Mouse (Mus musculus): ENCODE data around the gene Xrcc2. TPM values are rescaled to one million over a fixed set of nuclear protein-coding genes. Genes with fewer than 3 reads are reported as not detected.
A peak's percentile ranks its signal among the peaks of the same experiment; 100 is the strongest.
"Not testable (repeated sequence)": the region's sequence is repeated elsewhere in the genome, so short reads cannot be mapped to it uniquely, and the experiment has no call there.

The Xrcc2 gene
- polyA plus RNA-seq, 1 experiment from 2014 or later, result 2.7 TPM

DNA sequence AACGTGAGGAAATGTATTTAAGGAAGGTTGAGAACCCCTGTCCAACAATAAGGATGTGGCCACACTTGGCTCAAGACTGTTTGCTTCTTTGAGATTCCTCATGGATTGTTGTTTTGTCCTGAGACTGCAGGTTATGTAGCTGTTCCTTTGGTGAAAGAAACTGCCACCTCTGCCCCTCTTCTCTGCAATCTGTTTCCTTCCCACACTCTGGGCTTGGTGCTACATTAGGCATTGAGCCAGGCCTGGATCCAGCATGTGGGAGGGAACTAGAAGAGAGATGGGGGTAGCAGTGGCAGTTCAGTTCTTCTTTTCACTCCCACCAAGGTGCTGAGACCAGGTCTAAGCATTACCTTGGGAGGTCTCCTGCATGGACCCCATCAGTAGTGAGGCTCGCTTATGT lies 30.2 kb upstream of the Xrcc2 start:
- no peak for ATAC-seq (ENCODE audit: low read depth)
- WGBS (ENCODE audit: insufficient replicate concordance), result 42% methylated on average over 2 of the region's 2 CpGs

DNA sequence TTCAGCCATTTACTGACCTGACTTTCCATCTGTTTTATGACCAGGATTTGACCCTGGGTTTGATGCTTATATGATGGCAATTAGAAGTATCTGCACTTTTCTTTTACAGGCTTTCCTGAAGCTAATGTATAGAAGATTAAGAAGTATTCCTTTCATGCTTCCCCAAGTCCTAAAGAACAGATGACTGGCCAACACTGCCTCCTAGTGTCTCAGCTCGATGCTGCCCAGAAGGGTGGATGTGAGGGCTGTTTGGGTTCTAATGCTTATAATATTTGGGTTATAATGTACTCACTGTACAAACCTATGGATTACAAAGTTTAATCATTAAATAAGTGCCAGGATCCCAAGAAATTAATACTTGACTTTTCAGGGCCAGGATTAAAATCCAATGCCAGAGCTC lies 28.7 kb upstream of the Xrcc2 start:
- Histone ChIP-seq H3K27me3 (ENCODE audit: control insufficient read depth, insufficient read depth, low read depth, low read length) (no peaks in the 10 kb centered on the region), H3K36me3 (ENCODE audit: control insufficient read depth, insufficient read depth) (no peaks in the 10 kb centered on the region), H3K9me3 (replicated peaks; ENCODE audit: control insufficient read depth, low read length) (no peaks in the 10 kb centered on the region), H3K9ac (ENCODE audit: low read depth, low read length) (no peak overlapping the region), H3K27ac (ENCODE audit: low read length) (no peak overlapping the region), H3K4me3 (ENCODE audit: low read depth, low read length) (no peak overlapping the region), H3K4me1 (ENCODE audit: control insufficient read depth, low read depth, low read length) (no peaks in the 10 kb centered on the region), H3K4me2 (ENCODE audit: low read depth, low read length) (no peak overlapping the region)
- ATAC-seq (ENCODE audit: low read depth), result no peak
- 6% methylated on average over 1 of the region's 1 CpGs for WGBS (ENCODE audit: insufficient replicate concordance)

More for the DNA sequence above, 30.2 kb upstream of the Xrcc2 start:
- no peak overlapping the region for H3K4me3 ChIP-seq (ENCODE audit: low read depth, low read length)
- no peaks in the 10 kb centered on the region for H3K27me3 ChIP-seq (ENCODE audit: control insufficient read depth, insufficient read depth, low read depth, low read length)
- H3K27ac ChIP-seq (ENCODE audit: low read length), result no peak overlapping the region
- H3K9ac ChIP-seq (ENCODE audit: low read depth, low read length), result no peak overlapping the region
- H3K4me1 ChIP-seq (ENCODE audit: control insufficient read depth, low read depth, low read length), result no peaks in the 10 kb centered on the region
- no peak overlapping the region for H3K4me2 ChIP-seq (ENCODE audit: low read depth, low read length)
- no peaks in the 10 kb centered on the region for H3K9me3 ChIP-seq (replicated peaks; ENCODE audit: control insufficient read depth, low read length)
- H3K36me3 ChIP-seq (ENCODE audit: control insufficient read depth, insufficient read depth), result no peaks in the 10 kb centered on the region

DNA sequence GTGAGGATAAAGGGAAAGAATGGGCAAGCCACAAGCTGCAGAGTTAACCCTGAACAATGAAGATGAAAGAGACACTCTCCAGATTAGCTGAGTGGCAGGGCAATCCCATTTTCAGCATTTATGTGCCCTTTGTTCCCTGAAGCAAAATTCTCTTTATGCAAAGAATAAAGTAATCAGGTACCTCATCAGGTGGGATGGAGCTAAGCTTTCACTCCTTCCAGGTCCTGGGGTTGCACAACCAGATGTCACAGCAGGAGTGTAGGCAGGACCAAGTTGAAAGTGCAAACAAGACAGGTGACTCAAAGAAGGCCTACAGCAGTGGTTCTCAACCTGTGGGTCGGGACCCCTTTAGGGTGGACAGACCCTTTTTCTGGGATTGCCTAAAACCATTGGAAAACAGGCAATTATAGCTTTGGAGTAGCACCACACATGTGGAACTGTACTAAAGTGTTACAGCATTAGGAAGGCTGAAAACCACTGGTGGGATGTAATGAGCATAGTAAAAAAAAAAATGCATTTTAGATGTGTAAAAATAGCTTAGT lies 18.6 kb upstream of the Xrcc2 start:
- H3K36me3 ChIP-seq (ENCODE audit: control insufficient read depth, insufficient read depth), result no peaks in the 10 kb centered on the region

DNA sequence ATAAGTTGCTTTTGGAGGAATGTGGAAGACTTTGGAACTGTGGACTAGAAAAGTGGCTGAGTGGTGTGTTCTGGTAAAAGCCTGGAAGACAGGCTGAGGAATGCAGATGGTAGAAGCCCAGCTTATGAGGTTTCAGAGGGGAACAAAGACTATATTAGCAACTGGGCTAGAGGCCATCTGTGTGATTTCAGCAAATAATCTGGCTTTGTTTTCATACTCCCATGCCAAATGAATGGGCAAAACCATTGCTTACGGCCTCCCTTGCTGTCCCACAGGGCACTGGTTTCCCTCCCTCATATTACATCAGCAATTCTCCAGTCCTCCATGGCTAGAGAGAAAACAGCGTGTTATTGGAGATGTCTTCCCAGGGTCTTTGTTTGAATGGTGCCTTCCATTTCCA lies 17.4 kb upstream of the Xrcc2 start:
- no peaks in the 10 kb centered on the region for H3K36me3 ChIP-seq (ENCODE audit: control insufficient read depth, insufficient read depth)
- H3K4me1 ChIP-seq (ENCODE audit: control insufficient read depth, low read depth, low read length), result no peaks in the 10 kb centered on the region
- no peak overlapping the region for H3K27ac ChIP-seq (ENCODE audit: low read length)
- H3K9ac ChIP-seq (ENCODE audit: low read depth, low read length), result no peak overlapping the region
- no peak overlapping the region for H3K4me3 ChIP-seq (ENCODE audit: low read depth, low read length)
- ATAC-seq (ENCODE audit: low read depth), result no peak
- WGBS (ENCODE audit: insufficient replicate concordance), result 51% methylated on average over 2 of the region's 2 CpGs
- H3K27me3 ChIP-seq (ENCODE audit: control insufficient read depth, insufficient read depth, low read depth, low read length), result no peaks in the 10 kb centered on the region
- H3K4me2 ChIP-seq (ENCODE audit: low read depth, low read length), result no peak overlapping the region
- no peaks in the 10 kb centered on the region for H3K9me3 ChIP-seq (replicated peaks; ENCODE audit: control insufficient read depth, low read length)

More for the DNA sequence above, 18.6 kb upstream of the Xrcc2 start:
- no peak overlapping the region for H3K9ac ChIP-seq (ENCODE audit: low read depth, low read length)
- H3K4me1 ChIP-seq (ENCODE audit: control insufficient read depth, low read depth, low read length), result no peaks in the 10 kb centered on the region
- H3K4me2 ChIP-seq (ENCODE audit: low read depth, low read length), result no peak overlapping the region
- H3K27me3 ChIP-seq (ENCODE audit: control insufficient read depth, insufficient read depth, low read depth, low read length), result no peaks in the 10 kb centered on the region
- 11% methylated on average over 1 of the region's 1 CpGs for WGBS (ENCODE audit: insufficient replicate concordance)
- ATAC-seq (ENCODE audit: low read depth), result no peak
- no peak overlapping the region for H3K27ac ChIP-seq (ENCODE audit: low read length)
- no peaks in the 10 kb centered on the region for H3K9me3 ChIP-seq (replicated peaks; ENCODE audit: control insufficient read depth, low read length)
- no peak overlapping the region for H3K4me3 ChIP-seq (ENCODE audit: low read depth, low read length)

DNA sequence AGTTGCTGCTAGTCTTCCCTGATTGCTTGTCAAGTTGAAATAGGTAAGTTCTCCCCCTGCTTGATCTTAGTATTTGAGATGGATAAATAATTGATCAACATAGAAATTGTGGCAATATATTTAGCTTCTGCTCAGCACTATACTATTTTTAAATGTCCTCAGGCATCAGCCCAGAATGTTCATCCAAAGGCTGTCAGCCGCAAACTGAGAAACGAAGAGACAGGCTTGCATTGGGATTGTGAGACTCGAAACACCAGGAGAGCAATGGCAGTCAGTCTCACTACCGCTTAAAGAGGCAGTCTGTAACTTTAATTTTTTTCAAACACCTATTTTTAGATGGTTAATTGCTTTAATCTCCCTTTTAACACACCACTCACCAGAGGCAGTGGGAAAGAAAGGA lies 13.8 kb upstream of the Xrcc2 start:
- Histone ChIP-seq H3K4me2 (ENCODE audit: low read depth, low read length) (no peak overlapping the region), H3K4me1 (ENCODE audit: control insufficient read depth, low read depth, low read length) (no peaks in the 10 kb centered on the region), H3K27ac (ENCODE audit: low read length) (no peak overlapping the region), H3K9ac (ENCODE audit: low read depth, low read length) (no peak overlapping the region), H3K4me3 (ENCODE audit: low read depth, low read length) (no peak overlapping the region), H3K27me3 (ENCODE audit: control insufficient read depth, insufficient read depth, low read depth, low read length) (no peaks in the 10 kb centered on the region), H3K9me3 (replicated peaks; ENCODE audit: control insufficient read depth, low read length) (no peaks in the 10 kb centered on the region), H3K36me3 (ENCODE audit: control insufficient read depth, insufficient read depth) (no peaks in the 10 kb centered on the region)
- ATAC-seq (ENCODE audit: low read depth), result no peak
- WGBS (ENCODE audit: insufficient replicate concordance), result 72% methylated on average over 4 of the region's 4 CpGs

DNA sequence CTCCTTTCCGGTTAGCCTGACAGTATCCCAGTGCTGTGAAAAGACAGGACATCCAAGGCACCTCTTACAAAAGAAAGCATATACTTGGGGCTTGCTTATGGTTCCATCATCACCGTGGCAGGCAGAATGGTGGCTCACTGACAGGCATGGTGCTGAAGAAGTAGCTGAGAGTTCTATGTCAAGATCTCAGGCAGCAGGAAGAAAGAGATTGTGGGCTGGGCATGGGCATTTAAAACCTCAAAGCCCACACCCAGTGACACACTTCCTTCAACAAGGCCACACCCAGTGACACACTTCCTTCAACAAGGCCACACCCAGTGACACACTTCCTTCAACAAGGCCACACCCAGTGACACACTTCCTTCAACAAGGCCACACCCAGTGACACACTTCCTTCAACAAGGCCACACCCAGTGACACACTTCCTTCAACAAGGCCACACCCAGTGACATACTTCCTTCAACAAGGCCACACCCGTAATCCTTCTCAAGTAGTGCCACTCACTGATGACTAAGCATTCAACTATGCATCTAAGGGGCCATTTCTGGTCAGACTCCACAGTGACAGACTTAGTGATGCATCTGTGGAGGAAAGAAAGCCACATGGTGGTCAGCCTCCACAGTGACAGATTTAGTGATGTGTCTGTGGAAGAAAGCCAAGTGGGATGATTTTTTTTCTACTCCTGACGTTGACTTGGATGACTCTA lies 7.5 kb upstream of the Xrcc2 start:
- not testable (repeated sequence) for ATAC-seq (ENCODE audit: low read depth); H3K4me1 ChIP-seq (ENCODE audit: control insufficient read depth, low read depth, low read length)
- WGBS (ENCODE audit: insufficient replicate concordance), result 77% methylated on average over 4 of the region's 4 CpGs

DNA sequence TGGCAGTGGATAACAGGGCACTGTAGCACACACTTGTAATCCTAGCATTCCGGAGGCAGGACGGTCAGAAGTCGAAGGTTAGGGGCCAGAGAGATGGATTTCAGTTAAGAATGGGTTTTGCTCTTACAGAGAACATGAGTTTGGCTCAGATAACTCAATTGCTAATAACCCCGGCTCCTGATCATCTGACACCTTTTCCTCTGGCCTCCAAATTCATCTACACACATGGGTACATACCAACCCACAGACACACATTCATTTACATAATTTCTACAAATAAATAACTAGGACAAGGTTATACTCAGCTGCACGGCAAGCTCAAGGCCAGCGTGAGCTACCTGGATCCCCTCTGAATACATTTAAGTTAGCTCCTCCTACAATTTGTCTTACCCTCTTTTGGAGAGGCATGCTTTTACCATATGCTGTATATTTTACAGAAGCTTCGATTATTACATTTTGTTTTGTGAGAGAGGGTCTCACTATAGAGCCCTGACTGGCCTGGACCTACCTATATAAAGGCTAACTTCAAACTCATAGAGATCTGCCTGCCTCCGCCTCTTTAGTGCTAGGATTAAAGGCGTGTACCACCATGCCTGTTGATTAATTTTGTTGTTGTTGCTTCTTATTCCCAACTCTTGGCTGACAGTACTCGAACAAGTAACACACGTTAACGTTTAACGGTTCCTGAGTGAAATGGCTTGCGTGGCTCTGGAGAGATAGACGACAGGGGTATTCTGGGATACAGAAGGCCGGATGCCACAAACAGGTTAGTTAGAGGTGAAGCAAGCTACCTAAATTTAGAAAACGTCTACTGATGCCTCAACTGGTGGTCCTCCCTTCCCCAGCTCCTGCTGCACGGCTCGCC lies 691 bp downstream of the Xrcc2 start:
- Histone ChIP-seq H3K4me1 (ENCODE audit: control insufficient read depth, low read depth, low read length) (peaks cover 7% of the 10 kb centered on the region), H3K4me2 (ENCODE audit: low read depth, low read length) (peak overlapping the region; percentile 86), H3K27me3 (ENCODE audit: control insufficient read depth, insufficient read depth, low read depth, low read length) (no peaks in the 10 kb centered on the region), H3K36me3 (ENCODE audit: control insufficient read depth, insufficient read depth) (no peaks in the 10 kb centered on the region), H3K9ac (ENCODE audit: low read depth, low read length) (peak overlapping the region; percentile 87), H3K27ac (ENCODE audit: low read length) (peak overlapping the region; percentile 74), H3K9me3 (replicated peaks; ENCODE audit: control insufficient read depth, low read length) (no peaks in the 10 kb centered on the region), H3K4me3 (ENCODE audit: low read depth, low read length) (peak overlapping the region; percentile 88)
- WGBS (ENCODE audit: insufficient replicate concordance), result 15% methylated on average over 19 of the region's 19 CpGs
- peak; percentile 28 for ATAC-seq (ENCODE audit: low read depth)

More for the DNA sequence above, 7.5 kb upstream of the Xrcc2 start:
- H3K4me2 ChIP-seq (ENCODE audit: low read depth, low read length); H3K27ac ChIP-seq (ENCODE audit: low read length); H3K36me3 ChIP-seq (ENCODE audit: control insufficient read depth, insufficient read depth); H3K4me3 ChIP-seq (ENCODE audit: low read depth, low read length); H3K9ac ChIP-seq (ENCODE audit: low read depth, low read length); H3K9me3 ChIP-seq (replicated peaks; ENCODE audit: control insufficient read depth, low read length); H3K27me3 ChIP-seq (ENCODE audit: control insufficient read depth, insufficient read depth, low read depth, low read length): not testable (repeated sequence)

DNA sequence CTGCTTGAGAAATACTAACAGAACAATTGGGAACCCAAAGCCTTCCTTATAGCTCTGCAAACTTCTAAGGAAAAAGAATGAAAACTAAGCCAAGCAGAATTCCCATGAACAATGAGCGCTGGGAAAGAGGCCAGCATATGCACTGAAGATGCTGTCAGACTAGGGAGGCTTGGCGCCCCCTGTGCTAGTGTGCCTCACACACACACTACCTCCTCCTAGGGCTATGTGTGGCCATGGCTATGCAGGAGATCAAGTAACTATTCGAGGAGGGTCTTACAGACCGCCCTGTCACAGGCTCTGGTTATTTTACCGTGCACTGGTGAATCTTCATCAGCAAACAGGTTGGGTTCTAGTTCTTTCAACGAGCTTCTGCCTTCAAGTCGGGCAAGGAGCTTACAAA lies 7.7 kb downstream of the Xrcc2 start:
- WGBS (ENCODE audit: insufficient replicate concordance), result 73% methylated on average over 7 of the region's 7 CpGs
- Histone ChIP-seq H3K9ac (ENCODE audit: low read depth, low read length) (no peak overlapping the region), H3K27ac (ENCODE audit: low read length) (no peak overlapping the region), H3K4me1 (ENCODE audit: control insufficient read depth, low read depth, low read length) (no peaks in the 10 kb centered on the region), H3K9me3 (replicated peaks; ENCODE audit: control insufficient read depth, low read length) (no peaks in the 10 kb centered on the region), H3K36me3 (ENCODE audit: control insufficient read depth, insufficient read depth) (no peaks in the 10 kb centered on the region), H3K4me2 (ENCODE audit: low read depth, low read length) (no peak overlapping the region), H3K27me3 (ENCODE audit: control insufficient read depth, insufficient read depth, low read depth, low read length) (no peaks in the 10 kb centered on the region), H3K4me3 (ENCODE audit: low read depth, low read length) (no peak overlapping the region)
- no peak for ATAC-seq (ENCODE audit: low read depth)

DNA sequence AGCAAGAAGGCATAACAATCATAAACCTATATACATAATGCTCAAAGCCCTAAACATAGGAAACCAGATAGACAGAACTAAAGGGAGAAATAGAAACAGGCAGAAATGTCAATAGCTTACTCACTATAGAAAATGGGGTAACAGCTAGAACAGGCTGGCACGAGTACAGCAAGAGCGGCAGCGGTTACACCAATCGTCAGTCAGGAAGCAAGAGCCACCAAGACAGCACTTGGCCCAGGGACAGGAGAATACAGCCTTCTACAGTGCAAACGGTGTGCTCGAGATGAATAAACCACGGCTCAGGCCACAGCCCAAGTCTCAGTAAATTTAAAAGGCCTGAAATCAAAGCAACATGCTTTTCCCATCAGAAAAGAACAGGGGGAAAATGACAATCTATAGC lies 9.4 kb downstream of the Xrcc2 start:
- ATAC-seq (ENCODE audit: low read depth), result no peak
- no peak overlapping the region for H3K4me3 ChIP-seq (ENCODE audit: low read depth, low read length)
- WGBS (ENCODE audit: insufficient replicate concordance), result 81% methylated on average over 7 of the region's 7 CpGs
- H3K27me3 ChIP-seq (ENCODE audit: control insufficient read depth, insufficient read depth, low read depth, low read length), result no peaks in the 10 kb centered on the region
- peaks cover 2% of the 10 kb centered on the region; the same call in 1 of the 2 replicates for H3K36me3 ChIP-seq (ENCODE audit: control insufficient read depth, insufficient read depth)
- H3K4me1 ChIP-seq (ENCODE audit: control insufficient read depth, low read depth, low read length), result no peaks in the 10 kb centered on the region
- no peak overlapping the region for H3K9ac ChIP-seq (ENCODE audit: low read depth, low read length)
- H3K27ac ChIP-seq (ENCODE audit: low read length), result no peak overlapping the region
- H3K4me2 ChIP-seq (ENCODE audit: low read depth, low read length), result no peak overlapping the region
- no peaks in the 10 kb centered on the region for H3K9me3 ChIP-seq (replicated peaks; ENCODE audit: control insufficient read depth, low read length)
